Mouse (Mus musculus) 3134 (cell line): ENCODE measurements around the gene Unkl.

Experiments used
- DNase-seq: peaks from one replicate; pipeline ENCODE4 v3.0.0-alpha.2; 2011; ENCODE audit warnings: low spot score; ENCODE audit not compliant: insufficient read length; ENCODE audit errors: extremely low read depth

The Unkl gene

DNA sequence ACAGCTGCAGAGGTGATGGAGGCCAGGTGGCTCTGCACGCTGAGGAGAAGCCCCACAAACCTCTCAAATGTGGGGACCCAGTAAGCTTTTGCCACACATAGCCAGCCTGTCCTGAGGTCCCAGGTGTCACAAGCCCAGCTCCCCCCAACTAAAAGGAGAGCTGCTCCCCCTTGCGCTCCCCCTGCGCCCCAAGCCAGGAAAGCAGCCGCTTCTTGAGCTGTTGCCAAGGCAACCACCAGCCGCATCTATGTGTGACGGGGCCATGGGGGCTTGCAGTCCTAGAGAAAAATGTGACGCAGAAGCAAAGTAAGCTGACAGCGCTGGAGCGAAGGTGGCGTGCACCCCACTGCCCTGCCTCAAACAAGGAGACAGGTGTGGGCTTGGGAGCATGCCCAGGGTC, 65.6 kb downstream of the Unkl start:
- DNase-seq, result no peak

- no peak for DNase-seq
Observed at GRCm38 (mm10) chr17:25255110-25255509, 66.9 kb downstream of the Unkl start.

- DNase-seq, result no peak
Observed at GRCm38 (mm10) chr17:25256140-25256754, 68.0 kb downstream of the Unkl start, which contains the start of gene Baiap3. TSS of gene Baiap3 (minus strand) at chr17:25256364.

DNA sequence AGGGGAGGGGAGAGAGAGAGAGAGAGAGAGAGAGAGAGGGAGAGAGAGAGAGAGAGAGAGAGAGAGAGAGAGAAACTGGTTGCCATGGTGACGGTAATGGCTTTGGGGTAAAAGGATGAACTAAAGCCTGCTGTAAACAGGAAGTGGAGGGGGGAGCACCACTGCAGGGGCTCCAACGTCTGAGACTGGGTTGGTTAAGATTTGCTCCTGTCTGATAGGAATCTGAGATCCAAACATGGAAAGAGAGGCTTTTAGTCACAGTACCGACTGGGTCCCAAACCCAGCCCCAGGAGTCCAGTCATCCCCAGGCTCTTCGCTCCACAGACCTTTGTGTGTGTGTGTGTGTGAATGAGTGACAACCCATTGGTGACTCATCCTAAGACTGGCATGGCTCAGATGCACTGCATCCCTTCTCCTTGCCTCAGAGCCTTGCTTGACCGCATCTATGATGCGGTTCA, 69.6 kb downstream of the Unkl start:
- no peak for DNase-seq

DNA sequence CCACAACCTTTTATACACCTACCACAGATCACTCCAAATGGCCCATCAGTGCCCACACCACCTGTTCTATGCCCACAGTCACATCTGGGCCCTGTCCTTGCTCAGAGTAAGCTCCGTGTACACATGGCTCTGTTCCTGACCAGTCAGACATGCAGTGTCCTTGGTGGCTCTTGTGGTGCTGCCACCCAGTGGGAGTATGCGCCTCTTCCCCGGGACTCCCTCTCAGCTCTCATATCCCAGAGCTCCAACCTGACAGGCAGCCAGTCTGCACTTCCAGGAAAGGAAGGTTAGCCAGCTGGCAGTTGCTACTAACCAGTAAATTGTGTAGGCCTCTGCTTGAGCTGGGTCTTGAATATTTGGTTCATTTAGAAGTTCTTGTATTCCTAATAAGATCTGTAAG, 76.3 kb downstream of the Unkl start:
- DNase-seq, result no peak

DNA sequence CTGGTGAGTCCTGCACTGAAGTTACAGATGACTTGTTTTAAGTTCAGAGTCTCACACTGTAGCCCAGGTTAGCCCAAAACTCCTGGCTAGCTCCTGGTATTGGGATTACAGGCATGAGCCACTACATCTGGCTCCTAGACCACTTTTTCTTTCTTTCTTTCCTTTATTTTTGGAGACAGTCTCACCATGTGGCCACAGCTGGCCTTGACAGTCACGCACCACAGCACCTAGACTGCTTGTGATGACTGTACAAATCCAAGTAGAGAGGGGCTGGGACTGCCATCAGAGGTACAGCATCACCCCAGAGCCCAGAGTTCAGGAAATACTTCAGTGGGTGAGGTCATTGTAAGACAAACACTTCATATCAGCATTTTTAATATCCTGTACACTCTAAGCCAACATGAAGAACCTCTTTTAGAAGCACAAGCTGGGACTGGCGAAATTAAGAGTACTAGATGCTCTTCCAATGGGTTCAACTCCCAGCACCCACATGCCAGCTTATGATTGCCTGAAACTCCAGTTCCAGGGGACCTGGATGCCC, 82.7 kb downstream of the Unkl start:
- DNase-seq, result no peak

DNA sequence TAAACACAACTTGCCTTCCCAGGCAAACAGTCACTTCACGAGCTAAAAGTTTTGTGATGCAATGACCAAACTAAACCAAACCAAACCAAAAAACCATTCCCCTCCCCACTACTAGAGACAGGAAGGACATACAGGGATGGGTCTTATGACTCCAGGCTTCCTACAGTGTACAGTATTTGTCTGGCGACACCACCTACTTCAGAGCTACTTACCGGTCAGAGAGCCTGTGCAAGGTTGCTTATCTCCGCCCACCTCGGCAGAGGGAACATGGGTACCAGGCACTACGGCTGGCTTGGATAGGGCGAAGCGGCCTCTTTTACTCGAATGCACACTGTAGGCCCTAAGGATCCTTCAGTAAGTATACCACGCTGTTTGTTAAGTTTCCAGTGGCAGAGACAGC, 84.1 kb downstream of the Unkl start:
- DNase-seq, result no peak

DNA sequence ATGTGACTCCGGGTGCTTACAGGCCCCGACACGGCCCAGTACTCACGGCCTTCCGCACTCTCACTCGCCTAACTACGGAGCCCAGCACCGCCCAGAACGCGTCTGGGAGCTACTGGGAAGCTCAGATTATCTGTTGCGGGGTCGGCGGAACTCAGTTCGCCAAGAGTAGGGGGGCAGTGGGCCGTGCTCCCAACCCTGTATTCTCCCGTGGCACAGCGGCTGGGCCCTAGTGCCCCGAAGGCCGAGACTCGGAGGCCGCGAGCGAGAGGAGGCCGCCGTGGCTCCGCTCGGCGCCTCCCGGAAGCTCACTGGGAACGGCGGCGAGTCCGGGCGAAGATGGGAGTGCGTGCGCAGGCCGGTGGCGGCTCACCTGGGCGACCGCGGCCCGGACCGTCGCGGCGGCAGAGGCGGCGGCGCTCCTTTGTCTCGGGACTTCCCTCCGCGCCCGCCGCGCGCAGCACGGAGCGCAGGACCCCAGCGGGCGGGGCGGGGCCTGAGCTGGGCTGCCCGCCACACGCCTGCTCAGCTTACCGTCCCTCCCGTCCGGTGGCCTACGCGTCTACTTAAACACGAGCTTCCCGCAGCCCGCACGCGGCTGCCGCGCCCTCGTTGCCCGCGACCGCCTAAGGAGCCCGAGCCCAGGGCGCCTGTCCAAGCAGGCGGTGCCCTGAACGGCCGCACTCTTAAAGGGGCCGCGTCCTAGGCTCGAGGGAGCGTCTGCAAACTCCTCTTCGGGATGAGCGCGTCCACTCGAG, 84.9 kb downstream of the Unkl start:
- peak; percentile 95 for DNase-seq

DNA sequence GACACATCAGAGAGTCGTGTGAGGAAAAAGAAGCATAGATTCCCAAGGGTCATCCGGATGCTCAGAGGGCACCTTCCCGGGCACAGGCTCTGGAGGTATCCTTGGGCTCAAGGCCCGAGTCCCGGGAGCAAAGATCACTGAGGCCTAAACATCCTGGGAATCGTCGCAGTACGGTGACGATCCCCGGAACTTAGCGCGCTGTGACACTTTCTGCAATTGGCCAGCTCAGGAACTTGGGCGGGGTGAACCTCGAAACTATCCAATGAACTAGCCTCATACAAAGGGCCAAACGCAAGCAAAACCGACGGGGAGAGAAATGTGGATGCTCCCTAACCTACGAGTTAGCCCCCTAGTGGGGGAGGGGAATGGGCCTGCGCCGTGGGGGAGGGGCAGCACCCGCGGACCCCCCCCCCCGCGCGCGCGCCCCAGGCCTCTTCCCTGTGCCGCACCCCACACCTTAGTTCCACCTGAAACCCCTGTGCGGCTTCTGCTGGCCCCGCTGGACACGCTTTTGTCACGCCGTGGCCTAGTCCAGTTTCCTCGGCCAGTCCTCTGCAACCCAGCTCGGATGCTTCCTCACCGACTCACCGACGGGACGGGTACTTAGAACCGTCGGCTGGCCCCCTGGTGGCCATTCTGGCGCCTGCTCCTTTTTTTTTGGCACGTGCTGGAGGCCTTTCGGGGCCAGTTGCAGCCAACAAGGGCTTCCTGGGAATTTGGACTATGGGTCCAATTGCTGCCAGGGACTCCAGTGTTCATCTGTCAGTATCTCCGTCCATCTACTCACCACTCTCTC, 85.7 kb downstream of the Unkl start:
- DNase-seq, result peak; percentile 92

DNA sequence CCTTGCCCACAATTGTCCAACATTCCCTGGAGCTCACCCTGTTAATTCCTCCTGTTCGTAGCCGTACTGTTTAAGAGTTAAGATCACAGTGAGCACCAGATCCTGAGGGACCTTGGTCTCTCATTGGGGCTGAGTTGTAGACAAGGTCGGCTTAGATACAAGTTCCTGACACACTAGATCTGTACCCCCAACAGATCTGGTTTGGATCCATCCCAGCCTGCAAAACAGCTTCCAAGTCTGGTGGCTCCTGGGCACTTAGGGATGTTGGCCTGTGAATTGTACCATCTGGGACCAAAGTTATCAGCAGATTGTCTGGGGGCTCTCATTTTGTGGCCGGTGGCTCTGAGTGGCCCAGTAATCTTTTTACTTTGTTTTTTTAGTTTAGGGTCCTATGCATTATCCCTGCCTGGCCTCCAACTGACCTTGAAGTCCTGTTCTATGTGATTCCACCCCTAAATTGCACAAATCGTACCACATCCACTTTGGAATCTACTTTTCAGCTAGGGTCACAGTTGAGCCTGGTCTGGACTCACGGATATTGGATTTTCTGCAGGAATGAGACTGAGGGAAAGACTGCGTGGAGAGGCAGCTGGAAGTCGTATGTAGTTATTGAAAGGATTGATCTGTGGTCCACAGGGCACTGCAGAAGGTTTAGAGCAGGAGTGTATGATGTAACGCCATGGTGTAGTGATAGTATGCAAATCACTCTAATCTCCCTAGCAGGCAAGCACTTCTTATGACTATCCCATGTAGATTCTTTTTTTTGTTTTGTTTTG, 86.6 kb downstream of the Unkl start, which contains the start of gene Ube2i:
Gene Ube2i (minus strand): TSS at position 52 of the 776 bp plus-strand sequence.
- DNase-seq, result no peak

- no peak for DNase-seq
Observed at GRCm38 (mm10) chr17:25275833-25276232, 87.6 kb downstream of the Unkl start.

DNA sequence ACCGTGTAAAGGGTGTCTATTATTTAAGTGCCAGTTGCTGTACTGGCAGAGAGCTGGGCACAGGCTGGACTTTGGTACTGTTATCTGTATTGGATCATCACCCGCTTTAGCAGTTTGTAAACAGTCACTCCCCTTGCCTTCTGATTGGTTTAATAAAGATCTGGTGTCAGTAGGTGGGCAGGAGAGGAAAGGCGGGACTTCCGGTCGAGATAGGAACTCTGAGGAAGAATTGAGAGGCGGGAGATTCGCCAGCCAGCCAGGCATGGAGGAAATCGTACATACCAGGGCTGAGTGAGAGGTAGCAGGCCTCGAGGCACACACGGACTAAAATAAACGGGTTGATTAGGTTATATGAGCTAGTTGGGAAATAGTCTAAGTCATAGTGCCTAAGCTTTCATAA, 93.9 kb downstream of the Unkl start:
- DNase-seq, result peak; percentile 60
